Mouse (Mus musculus): ENCODE measurements around the gene Hhex.

- no peak for TF ChIP-seq GATA1 (IDR thresholded peaks at IDR 0.05; ENCODE audit: borderline replicate concordance, low read length)
- no peak for TF ChIP-seq FLI1 (IDR thresholded peaks at IDR 0.05; ENCODE audit: low read length)
Measured at GRCm38 (mm10) chr19:37481704-37482103, 47.1 kb downstream of the Hhex start.
